Comparison of ENCODE assay signal across 34 mouse cellular contexts in genomic region chr11:23680435-23680950, GRCm38 (mm10). TPM values are rescaled to one million over a fixed set of nuclear protein-coding genes. Genes with fewer than 3 reads are reported as not detected.
DNase-seq lines count a peak whose midpoint lies in the region; ATAC-seq lines count a peak whose summit lies in the region.
"Had no signal": no experiment of that assay in that cellular context is flagged by ENCODE, and none has a peak within 500 bp of the region (broad histone marks: within the 10 kb centered on the region; RNA-seq: fewer than 3 reads in every experiment).

No protein-coding gene starts in this region.

- no peak for ATAC-seq in megakaryocyte progenitor cell, adult 5-6 weeks (replicated peaks; ENCODE audit: poor library complexity)
- ATAC-seq: activated CD4-positive, CD25-positive, alpha-beta regulatory T cell, adult 4 months; CD4-positive, CD25-positive, alpha-beta regulatory T cell, adult 4 months; forebrain, postnatal 0 days; intestine, embryonic 16.5 days; liver, embryonic 12.5 days; liver, postnatal 0 days; lung, postnatal 0 days had no signal

- DNase-seq in adrenal gland, postnatal 10 days: peak; percentile 20
- no peak for DNase-seq in adrenal gland, postnatal 14 days
- DNase-seq in heart, adult 18-20 months: peak; percentile 30 to 37
- no peak for DNase-seq in heart, embryonic 10.5 days (ENCODE audit: low spot score)
- DNase-seq in R1 (ENCODE audit: low read depth, low spot score): peak; percentile 26
- DNase-seq in layer of hippocampus, postnatal 25 days (ENCODE audit: extremely low spot score in 1 of 2, low spot score in 1 of 2): no peak
- DNase-seq: cerebellum, adult 18-20 months; cerebellum, postnatal 10 days; forebrain, postnatal 0 days; gastrocnemius, postnatal 14 days; kidney, adult 8-10 months; kidney, postnatal 4 days; layer of hippocampus, postnatal 36 days; left cerebral cortex, postnatal 4 days; liver, postnatal 0 days; lung, postnatal 4 days; thymus, postnatal 14 days had no signal

- H3K36me3 ChIP-seq in heart, embryonic 10.5 days: peaks cover 63% of the 10 kb centered on the region
- peaks cover 22% of the 10 kb centered on the region for H3K36me3 ChIP-seq in macrophage (ENCODE audit: inconsistent target)

- H3K27ac ChIP-seq in heart, embryonic 10.5 days: no peak overlapping the region
- 0 out of 2 replicates have a peak overlapping the region, but pooled peaks have one; percentile 5 for H3K27ac ChIP-seq in macrophage
- H3K27ac ChIP-seq: embryonic facial prominence, embryonic 13.5 days; forebrain, embryonic 12.5 days; heart, adult 2 months; heart, embryonic 15.5 days; hindbrain, embryonic 12.5 days; kidney, postnatal 0 days; liver, embryonic 12.5 days; midbrain, embryonic 10.5 days; neural tube, embryonic 12.5 days had no signal

- H3K27me3 ChIP-seq in heart, embryonic 10.5 days (ENCODE audit: insufficient read depth, poor library complexity, severe bottlenecking): no peaks in the 10 kb centered on the region
- H3K27me3 ChIP-seq: embryonic facial prominence, embryonic 13.5 days; forebrain, embryonic 12.5 days; heart, embryonic 15.5 days; hindbrain, embryonic 12.5 days; liver, embryonic 12.5 days; neural tube, embryonic 12.5 days had no signal

- WGBS in heart, embryonic 10.5 days: 86% methylated on average over 6 of the region's 6 CpGs
- WGBS in macrophage (ENCODE audit: missing documents): 96% methylated on average over 6 of the region's 6 CpGs

- peaks cover 14% of the 10 kb centered on the region; the same call in 1 of the 2 replicates for H3K79me2 ChIP-seq in macrophage (ENCODE audit: inconsistent target)

- no peaks in the 10 kb centered on the region for H3K9me3 ChIP-seq in heart, embryonic 10.5 days
- H3K9me3 ChIP-seq: embryonic facial prominence, embryonic 13.5 days; forebrain, embryonic 12.5 days; heart, embryonic 15.5 days; hindbrain, embryonic 12.5 days; liver, embryonic 12.5 days; midbrain, embryonic 10.5 days; neural tube, embryonic 12.5 days had no signal

- H3K4me1 ChIP-seq in heart, embryonic 10.5 days: no peaks in the 10 kb centered on the region
- H3K4me1 ChIP-seq: embryonic facial prominence, embryonic 13.5 days; forebrain, embryonic 12.5 days; heart, embryonic 15.5 days; hindbrain, embryonic 12.5 days; liver, embryonic 12.5 days; midbrain, embryonic 10.5 days; neural tube, embryonic 12.5 days had no signal

- no peak overlapping the region for H3K4me3 ChIP-seq in heart, embryonic 10.5 days
- H3K4me3 ChIP-seq in macrophage (ENCODE audit: inconsistent target): no peak overlapping the region
- H3K4me3 ChIP-seq: embryonic facial prominence, embryonic 13.5 days; erythroblast, embryonic 14.5 days; forebrain, embryonic 12.5 days; heart, adult 2 months; heart, embryonic 15.5 days; hindbrain, embryonic 12.5 days; liver, embryonic 12.5 days; midbrain, embryonic 10.5 days; myocyte; neural tube, embryonic 12.5 days had no signal

RNA-seq across cellular contexts. Expression of gene Pex13, which starts 14.7 kb away (rescaled TPM):
- total RNA-seq in adrenal gland, postnatal 10 days (2021): 10 to 100 TPM; 56.8 to 59.9 TPM
- total RNA-seq in adrenal gland, postnatal 14 days (2021): 56.9 and 66.8 TPM in 2 replicates
- 10 to 100 TPM; 29.7 to 36.9 TPM for total RNA-seq in heart, adult 18-20 months (2021)
- 24.6 and 25.9 TPM in 2 replicates for polyA plus RNA-seq in heart, embryonic 10.5 days (2016; fragmentation: Nextera tagmentation; extraction: Ambion mirVana)
- total RNA-seq in macrophage (2018; cell fraction: chromatin; rRNA removed): 10 to 100 TPM; 10.8 to 67.5 (median 30.6) TPM
- 10 to 100 TPM; 11.2 to 26.3 (median 19.0) TPM for total RNA-seq in macrophage (2018; cell fraction: cytosol; rRNA removed)
- total RNA-seq in macrophage (2018; cell fraction: nucleus; rRNA removed): 10 to 100 TPM; 10.0 to 51.9 (median 26.4) TPM
- 14.0 to 16.5 TPM (median 15.8 TPM) in 3 replicates for polyA plus RNA-seq in macrophage (2018)
- 31.0 and 53.1 TPM in 2 replicates for total RNA-seq in megakaryocyte progenitor cell, adult 5-6 weeks (2015)
- total RNA-seq in megakaryocyte progenitor cell, adult 5-6 weeks (2017): 14.7 and 21.7 TPM in 2 replicates
- 10 to 100 TPM; 27.4 to 28.5 TPM for total RNA-seq in layer of hippocampus, postnatal 25 days (2021)

RNA-seq across cellular contexts. Expression of gene Pus10, which starts 15.0 kb away (rescaled TPM):
- total RNA-seq in adrenal gland, postnatal 10 days (2021): 10 to 100 TPM; 23.2 to 28.7 TPM
- total RNA-seq in adrenal gland, postnatal 14 days (2021): 19.2 and 21.8 TPM in 2 replicates
- 10 to 100 TPM in 1 of 2 experiments, 1 to 10 TPM in 1; 8.8 to 11.0 TPM for total RNA-seq in heart, adult 18-20 months (2021)
- 19.2 and 19.6 TPM in 2 replicates for polyA plus RNA-seq in heart, embryonic 10.5 days (2016; fragmentation: Nextera tagmentation; extraction: Ambion mirVana)
- 100 to 1,000 TPM in 2 of 26 experiments, 10 to 100 TPM in 24; 19.7 to 105 (median 71.1) TPM for total RNA-seq in macrophage (2018; cell fraction: chromatin; rRNA removed)
- total RNA-seq in macrophage (2018; cell fraction: cytosol; rRNA removed): 10 to 100 TPM; 14.6 to 33.8 (median 23.9) TPM
- 10 to 100 TPM; 12.6 to 63.3 (median 40.2) TPM for total RNA-seq in macrophage (2018; cell fraction: nucleus; rRNA removed)
- polyA plus RNA-seq in macrophage (2018): 13.4 to 17.9 TPM (median 17.4 TPM) in 3 replicates
- total RNA-seq in megakaryocyte progenitor cell, adult 5-6 weeks (2015): 45.1 and 52.1 TPM in 2 replicates
- total RNA-seq in megakaryocyte progenitor cell, adult 5-6 weeks (2017): 52.7 and 71.7 TPM in 2 replicates
- total RNA-seq in layer of hippocampus, postnatal 25 days (2021): 10 to 100 TPM; 14.1 to 14.5 TPM

RNA-seq across cellular contexts. Expression of gene 0610010F05Rik, which starts 47.1 kb away (rescaled TPM):
- 10 to 100 TPM; 16.3 to 17.9 TPM for total RNA-seq in adrenal gland, postnatal 10 days (2021)
- total RNA-seq in adrenal gland, postnatal 14 days (2021): 17.9 and 18.4 TPM in 2 replicates
- total RNA-seq in heart, adult 18-20 months (2021): 1 to 10 TPM; 8.9 to 9.7 TPM
- polyA plus RNA-seq in heart, embryonic 10.5 days (2016; fragmentation: Nextera tagmentation; extraction: Ambion mirVana): 21.0 and 23.5 TPM in 2 replicates
- total RNA-seq in macrophage (2018; cell fraction: chromatin; rRNA removed): 10 to 100 TPM; 25.3 to 90.7 (median 56.1) TPM
- 10 to 100 TPM; 13.2 to 20.1 (median 15.9) TPM for total RNA-seq in macrophage (2018; cell fraction: cytosol; rRNA removed)
- total RNA-seq in macrophage (2018; cell fraction: nucleus; rRNA removed): 10 to 100 TPM; 15.1 to 50.5 (median 30.4) TPM
- polyA plus RNA-seq in macrophage (2018): 12.1 to 19.8 TPM (median 14.4 TPM) in 3 replicates
- 21.8 and 26.9 TPM in 2 replicates for total RNA-seq in megakaryocyte progenitor cell, adult 5-6 weeks (2015)
- 38.1 and 39.1 TPM in 2 replicates for total RNA-seq in megakaryocyte progenitor cell, adult 5-6 weeks (2017)
- 10 to 100 TPM; 33.6 to 37.7 TPM for total RNA-seq in layer of hippocampus, postnatal 25 days (2021)

Comparison
In these comparisons a context has a peak if more than half of its experiments do, and no peak if none do; other contexts are left out.
1. DNase-seq: peak in adrenal gland, postnatal 10 days (single experiment), heart, adult 18-20 months (2 of 2) and R1 (single experiment); none in adrenal gland, postnatal 14 days (single experiment), heart, embryonic 10.5 days (single experiment) and layer of hippocampus, postnatal 25 days (0 of 2).